Mouse (Mus musculus) forebrain, postnatal 0 days (tissue): ENCODE data around the gene Hat1. TPM values are rescaled to one million over a fixed set of nuclear protein-coding genes. Genes with fewer than 3 reads are reported as not detected.

ENCODE experiments used
- ATAC-seq: fragments of 200-750 bp; cut with Nextera tagmentation; 2 replicates; pipeline ENCODE4 v1.8.0; 2017; ENCODE audit warnings: mild to moderate bottlenecking, moderate library complexity
- DNase-seq: peaks from one replicate; pipeline ENCODE4 v3.0.0-alpha.2; 2015
- H3K27ac ChIP-seq: fragments of 300-500 bp; sonication (generic); 2 replicates; pipeline ENCODE4 v1.5.1; 2014; ENCODE audit warnings: low read depth, mild to moderate bottlenecking, antibody characterized with exemption, low read length, moderate library complexity, mixed read lengths
- H3K27me3 ChIP-seq: fragments of 300-500 bp; sonication (generic); 2 replicates; pipeline ENCODE4 v1.6.1; 2014; ENCODE audit warnings: mild to moderate bottlenecking, low read length, mixed read lengths; ENCODE audit not compliant: insufficient read depth
- H3K36me3 ChIP-seq: fragments of 300-500 bp; sonication (generic); 2 replicates; pipeline ENCODE4 v1.6.1; 2014; ENCODE audit warnings: mild to moderate bottlenecking, moderate library complexity; ENCODE audit not compliant: insufficient read depth
- H3K4me1 ChIP-seq: fragments of 300-500 bp; sonication (generic); 2 replicates; pipeline ENCODE4 v1.6.1; 2014; ENCODE audit warnings: antibody characterized with exemption; ENCODE audit not compliant: insufficient read depth
- H3K4me2 ChIP-seq: fragments of 300-500 bp; sonication (generic); 2 replicates; pipeline ENCODE4 v1.6.1; 2014; ENCODE audit warnings: low read depth, mild to moderate bottlenecking, moderate library complexity
- H3K4me3 ChIP-seq: fragments of 300-500 bp; sonication (generic); 2 replicates; pipeline ENCODE4 v1.5.1; 2014; ENCODE audit warnings: low read depth, low read length, mixed read lengths
- H3K9ac ChIP-seq: fragments of 300-500 bp; sonication (generic); 2 replicates; pipeline ENCODE4 v1.6.1; 2014; ENCODE audit warnings: mild to moderate bottlenecking
- H3K9me3 ChIP-seq: fragments of 300-500 bp; sonication (generic); 2 replicates; pipeline ENCODE4 v1.6.1; 2016; ENCODE audit warnings: low read length
- CTCF ChIP-seq: sonication (generic); IDR thresholded peaks from 2 replicates; pipeline ENCODE4 v1.5.1; 2016; ENCODE audit warnings: antibody characterized with exemption, control low read depth, low read depth
- WGBS: fragments of 180-500 bp; shearing (Covaris S2); extraction: QIAGEN DNeasy Blood & Tissue Kit; methylation state at CpG from one replicate; pipeline ENCODE4 v1.1.7; 2014; 5-methylcytosine and 5-hydroxymethylcytosine counted together
- polyA plus RNA-seq: library from polyadenylated mRNA; unstranded; fragments of >200 nt; fragmentation: Nextera tagmentation; extraction: Ambion mirVana; gene quantifications from 2 replicates; pipeline ENCODE4 v1.2.1, GENCODE M21; 2015
- total RNA-seq: library from RNA; depleted of rRNA; stranded (reverse); fragments of >200 nt; gene quantifications from 2 replicates; pipeline ENCODE4 v1.2.3, GENCODE M21; 2014; rRNA removed

Hat1 gene
- total and polyA plus RNA-seq, 2 experiments from 2014 or later: 27.1 to 37.1 TPM

- H3K4me3 ChIP-seq: no peak overlapping the region
- TF ChIP-seq CTCF: no peak
- 15% methylated on average over 5 of the region's 5 CpGs for WGBS
- H3K27me3 ChIP-seq: no peaks in the 10 kb centered on the region
- no peak overlapping the region for H3K9ac ChIP-seq
- 0 out of 2 replicates have a peak, but pooled peaks cover 3% of the 10 kb centered on the region for H3K4me1 ChIP-seq
- no peaks in the 10 kb centered on the region for H3K9me3 ChIP-seq
- no peak overlapping the region for H3K27ac ChIP-seq
- ATAC-seq (peak; percentile 54; the same call in 1 of the 2 replicates), DNase-seq (no peak)
- no peaks in the 10 kb centered on the region for H3K36me3 ChIP-seq
- no peak overlapping the region for H3K4me2 ChIP-seq
Measured at GRCm38 (mm10) chr2:71483717-71484066, 94.9 kb downstream of the Hat1 start.

Other genes with a start within 250 kb of the Hat1 start
- gene Dync1i2, start 177.3 kb upstream of the Hat1 start, total RNA-seq: 207 and 241 TPM in 2 replicates
- 189 and 197 TPM in 2 replicates for gene Dync1i2, start 177.3 kb upstream of the Hat1 start, polyA plus RNA-seq
- 94.7 and 116 TPM in 2 replicates for gene Slc25a12, start 21.2 kb upstream of the Hat1 start, total RNA-seq
- 78.8 and 106 TPM in 2 replicates for gene Slc25a12, start 21.2 kb upstream of the Hat1 start, polyA plus RNA-seq
- gene Metap1d, start 64.3 kb downstream of the Hat1 start, total RNA-seq: 16.6 and 19.4 TPM in 2 replicates
- gene Metap1d, start 64.3 kb downstream of the Hat1 start, polyA plus RNA-seq: 23.1 and 25.3 TPM in 2 replicates
- gene Dlx1, start 139.2 kb downstream of the Hat1 start, total RNA-seq: 73.5 and 80.2 TPM in 2 replicates
- 105 and 139 TPM in 2 replicates for gene Dlx1, start 139.2 kb downstream of the Hat1 start, polyA plus RNA-seq
- 19.3 and 28.1 TPM in 2 replicates for gene Dlx2, start 157.8 kb downstream of the Hat1 start, total RNA-seq
- 40.0 and 43.1 TPM in 2 replicates for gene Dlx2, start 157.8 kb downstream of the Hat1 start, polyA plus RNA-seq